Mouse (Mus musculus): ENCODE results near the gene Gm17175.
"Not testable (repeated sequence)": the region's sequence is repeated elsewhere in the genome, so short reads cannot be mapped to it uniquely, and the experiment has no call there.

Gene Gm17175

GRCm38 (mm10) chr14:51573963-51574362 lies at the start of gene Gm17175:
Gene Gm17175, minus strand, starts transcription at chr14:51574063.
- not testable (repeated sequence) for DNase-seq (ENCODE audit: low spot score in 2 of 2)

- DNase-seq (ENCODE audit: low spot score in 2 of 2) = no peak
Observed at GRCm38 (mm10) chr14:51611210-51611609, 37.3 kb upstream of the Gm17175 start, which contains the start of gene Gm17078. Gene Gm17078, minus strand, starts transcription at chr14:51611310.

GRCm38 (mm10) chr14:51592039-51592438 lies 18.2 kb upstream of the Gm17175 start, which contains the start of gene Gm17174:
Gene Gm17174, minus strand, starts transcription at chr14:51592139.
- DNase-seq (ENCODE audit: low spot score in 2 of 2) = not testable (repeated sequence)

- no peak for DNase-seq (ENCODE audit: low spot score in 2 of 2)
Observed at GRCm38 (mm10) chr14:51552490-51552889, 21.4 kb downstream of the Gm17175 start, which contains the start of gene Gm5622. Gene Gm5622, plus strand, starts transcription at chr14:51552790.

All from cerebellum, postnatal 4 days (tissue).